Mouse (Mus musculus) liver, postnatal 0 days (tissue): ENCODE measurements around the gene Vinac1. TPM values are rescaled to one million over a fixed set of nuclear protein-coding genes. Genes with fewer than 3 reads are reported as not detected.

Experiments
- ATAC-seq: fragments of 200-750 bp; cut with Nextera tagmentation; 2 replicates; pipeline ENCODE4 v1.8.0; 2017; ENCODE audit warnings: mild to moderate bottlenecking, moderate library complexity
- DNase-seq: peaks from one replicate; pipeline ENCODE4 v3.0.0-alpha.2; 2016
- H3K27ac ChIP-seq: fragments of 300-500 bp; sonication (generic); 2 replicates; pipeline ENCODE4 v1.5.1; 2014; ENCODE audit warnings: antibody characterized with exemption, moderate library complexity, mild to moderate bottlenecking, low read depth
- H3K27me3 ChIP-seq: fragments of 300-500 bp; sonication (generic); 2 replicates; pipeline ENCODE4 v1.6.1; 2014; ENCODE audit warnings: low read length, control low read depth, mixed read lengths; ENCODE audit not compliant: insufficient read depth
- H3K36me3 ChIP-seq: fragments of 300-500 bp; sonication (generic); replicated peaks from 2 replicates; pipeline ENCODE4 v1.6.1; 2014; ENCODE audit warnings: mild to moderate bottlenecking, control low read depth, low read length, moderate library complexity, mixed read lengths; ENCODE audit not compliant: insufficient read depth
- H3K4me1 ChIP-seq: fragments of 300-500 bp; sonication (generic); 2 replicates; pipeline ENCODE4 v1.6.1; 2014; ENCODE audit warnings: antibody characterized with exemption, mild to moderate bottlenecking, control low read depth; ENCODE audit not compliant: insufficient read depth
- H3K4me2 ChIP-seq: fragments of 300-500 bp; sonication (generic); 2 replicates; pipeline ENCODE4 v1.6.1; 2014; ENCODE audit warnings: low read depth, mild to moderate bottlenecking, low read length, moderate library complexity, mixed read lengths
- H3K4me3 ChIP-seq: fragments of 300-500 bp; sonication (generic); 2 replicates; pipeline ENCODE4 v1.5.1; 2014; ENCODE audit warnings: low read depth, low read length
- H3K9ac ChIP-seq: fragments of 300-500 bp; sonication (generic); replicated peaks from 2 replicates; pipeline ENCODE4 v1.6.1; 2014; ENCODE audit warnings: mild to moderate bottlenecking, moderate library complexity
- H3K9me3 ChIP-seq: fragments of 300-500 bp; sonication (generic); 2 replicates; pipeline ENCODE4 v1.6.1; 2016; ENCODE audit warnings: mild to moderate bottlenecking, control low read depth, low read length, mixed read lengths
- CTCF ChIP-seq: sonication (generic); IDR thresholded peaks from 2 replicates; pipeline ENCODE4 v1.5.1; 2016; ENCODE audit warnings: antibody characterized with exemption, low read depth
- EP300 ChIP-seq: IDR thresholded peaks from 2 replicates; pipeline ENCODE4 v1.6.1; 2016; ENCODE audit warnings: antibody characterized with exemption, low read depth, mild to moderate bottlenecking
- WGBS: fragments of 180-500 bp; shearing (Covaris S2); extraction: QIAGEN DNeasy Blood & Tissue Kit; methylation state at CpG from one replicate; pipeline ENCODE4 v1.1.7; 2014; ENCODE audit not compliant: insufficient replicate concordance; 5-methylcytosine and 5-hydroxymethylcytosine counted together
- polyA plus RNA-seq: library from polyadenylated mRNA; unstranded; fragments of >200 nt; fragmentation: Nextera tagmentation; extraction: Ambion mirVana; gene quantifications from 2 replicates; pipeline ENCODE4 v1.2.1, GENCODE M21; 2015

Gene Vinac1
- polyA plus RNA-seq, 1 experiment from 2014 or later: not detected

DNA sequence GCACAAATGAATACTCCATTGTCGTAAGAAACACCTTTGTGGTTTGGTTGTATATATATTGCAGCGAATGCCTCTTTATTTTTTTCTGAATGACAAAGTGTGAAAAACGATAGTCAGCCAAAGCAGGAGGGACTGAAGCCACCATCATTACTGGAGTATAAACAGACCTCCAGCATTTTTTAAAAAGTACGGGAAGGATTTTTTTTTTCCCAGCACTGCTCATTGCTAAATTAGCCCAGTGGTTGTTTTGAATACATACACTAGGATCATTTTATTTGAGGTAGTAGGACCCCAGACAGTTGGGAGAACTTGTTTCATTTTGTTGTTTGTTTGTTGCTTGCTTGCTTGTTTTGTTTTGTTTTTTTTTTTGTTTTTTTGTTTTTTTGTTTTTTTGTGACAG is 72.4 kb downstream of the Vinac1 start:
- no peak for TF ChIP-seq EP300
- no peak for TF ChIP-seq CTCF
- H3K4me2 ChIP-seq: no peak overlapping the region
- no peak overlapping the region for H3K4me3 ChIP-seq
- no peak for DNase-seq
- ATAC-seq: no peak
- no peaks in the 10 kb centered on the region for H3K9me3 ChIP-seq
- H3K27me3 ChIP-seq: no peaks in the 10 kb centered on the region
- 0 out of 2 replicates have a peak, but pooled peaks cover 3% of the 10 kb centered on the region for H3K4me1 ChIP-seq
- no peak overlapping the region for H3K9ac ChIP-seq
- no peaks in the 10 kb centered on the region for H3K36me3 ChIP-seq
- no peak overlapping the region for H3K27ac ChIP-seq
- WGBS: 80% methylated on average over 4 of the region's 4 CpGs

Other genes with a start within 250 kb of the Vinac1 start
- gene Tmem87b, start 230.1 kb downstream of the Vinac1 start, polyA plus RNA-seq: 15.7 and 17.5 TPM in 2 replicates
- 0.09 and 0.16 TPM in 2 replicates for gene Fbln7, start 185.2 kb downstream of the Vinac1 start, polyA plus RNA-seq
- 3.0 and 3.6 TPM in 2 replicates for gene Zc3h8, start 104.1 kb downstream of the Vinac1 start, polyA plus RNA-seq
- gene Zc3h6, start 80.8 kb downstream of the Vinac1 start, polyA plus RNA-seq: 0.97 and 1.2 TPM in 2 replicates
- gene Gm10762, start 80.4 kb downstream of the Vinac1 start, polyA plus RNA-seq: 9.9 and 10.8 TPM in 2 replicates
- gene Ttl, start 17.8 kb upstream of the Vinac1 start, polyA plus RNA-seq: 1.2 and 1.9 TPM in 2 replicates
- gene Polr1b, start 52.8 kb upstream of the Vinac1 start, polyA plus RNA-seq: 6.5 and 7.1 TPM in 2 replicates
- gene Chchd5, start 81.5 kb upstream of the Vinac1 start, polyA plus RNA-seq: 12.8 and 13.0 TPM in 2 replicates
- 20.2 and 24.9 TPM in 2 replicates for gene Slc20a1, start 150.6 kb upstream of the Vinac1 start, polyA plus RNA-seq
- 12.3 and 13.2 TPM in 2 replicates for gene Ckap2l, start 249.0 kb upstream of the Vinac1 start, polyA plus RNA-seq